Mouse (Mus musculus) kidney, adult 2 months (tissue): ENCODE data around the gene Dusp7. TPM values are rescaled to one million over a fixed set of nuclear protein-coding genes. Genes with fewer than 3 reads are reported as not detected.

Experiments used
- DNase-seq: peaks from one replicate; pipeline ENCODE4 v3.0.0; 2021
- H3K27ac ChIP-seq: fragments of 200-500 bp; 2 replicates; pipeline ENCODE4 v1.5.1; 2012; ENCODE audit warnings: low read depth, low read length, control low read depth, inconsistent platforms; ENCODE audit not compliant: insufficient read depth
- H3K27me3 ChIP-seq: fragments of 200-500 bp; replicated peaks from 2 replicates; pipeline ENCODE4 v1.6.1; 2012; ENCODE audit warnings: mild to moderate bottlenecking, moderate library complexity, low read length, inconsistent platforms; ENCODE audit not compliant: control insufficient read depth, insufficient read depth
- H3K36me3 ChIP-seq: fragments of 200-500 bp; 2 replicates; pipeline ENCODE4 v1.6.1; 2012; ENCODE audit warnings: mild to moderate bottlenecking, moderate library complexity, low read length, inconsistent platforms; ENCODE audit not compliant: control insufficient read depth, insufficient read depth
- H3K4me1 ChIP-seq: fragments of 200-500 bp; 2 replicates; pipeline ENCODE4 v1.6.1; 2011; ENCODE audit warnings: low read length; ENCODE audit not compliant: control insufficient read depth, insufficient read depth
- H3K4me3 ChIP-seq: fragments of 200-500 bp; 2 replicates; pipeline ENCODE4 v1.5.1; 2011; ENCODE audit warnings: mild to moderate bottlenecking, low read depth, low read length, control low read depth; ENCODE audit not compliant: insufficient read depth
- CTCF ChIP-seq: fragments of 200-500 bp; conservative IDR thresholded peaks from 2 replicates; pipeline ENCODE4 v1.5.1; 2011; ENCODE audit warnings: low read depth, mild to moderate bottlenecking, control low read depth, low read length, moderate library complexity, mixed read lengths; ENCODE audit not compliant: insufficient read depth, insufficient read length
- POLR2A ChIP-seq: fragments of 200-500 bp; IDR thresholded peaks from one replicate; pipeline ENCODE4 v1.6.1; 2011; ENCODE audit warnings: low read depth, low read length, control low read depth
- WGBS: fragments of 180-500 bp; shearing (Covaris S2); methylation state at CpG from one replicate; pipeline ENCODE4 v1.1.7; 2018; 5-methylcytosine and 5-hydroxymethylcytosine counted together
- polyA plus RNA-seq: library from polyadenylated mRNA; depleted of rRNA; stranded (reverse); fragments of >200 nt; gene quantifications from 2 replicates; pipeline ENCODE4 v1.2.3, GENCODE M21; 2012

The Dusp7 gene
- polyA plus RNA-seq, 1 experiment: 38.8 TPM

- Histone ChIP-seq H3K36me3 (no peaks in the 10 kb centered on the region), H3K27me3 (no peaks in the 10 kb centered on the region), H3K4me3 (no peak overlapping the region), H3K27ac (no peak overlapping the region), H3K4me1 (no peaks in the 10 kb centered on the region)
- no peak for TF ChIP-seq POLR2A
- peak; percentile 35; the same call in 1 of the 2 replicates for TF ChIP-seq CTCF
- peak; percentile 36 for DNase-seq
- 52% methylated on average over 6 of the region's 6 CpGs for WGBS
These were observed 17.3 kb upstream of the Dusp7 start for GRCm38 (mm10) chr9:106351178-106351577.

- 34% methylated on average over 6 of the region's 6 CpGs for WGBS
- Histone ChIP-seq H3K36me3 (no peaks in the 10 kb centered on the region), H3K4me1 (no peaks in the 10 kb centered on the region), H3K27ac (no peak overlapping the region), H3K4me3 (no peak overlapping the region), H3K27me3 (no peaks in the 10 kb centered on the region)
- TF ChIP-seq POLR2A: no peak
- TF ChIP-seq CTCF: no peak
- DNase-seq: no peak
These were observed 14.7 kb upstream of the Dusp7 start for GRCm38 (mm10) chr9:106353779-106354178.

GRCm38 (mm10) chr9:106354810-106355209 lies 13.6 kb upstream of the Dusp7 start:
- no peaks in the 10 kb centered on the region for H3K27me3 ChIP-seq
- TF ChIP-seq CTCF (no peak), POLR2A (no peak)
- no peak overlapping the region for H3K4me3 ChIP-seq

GRCm38 (mm10) chr9:106355217-106355974 lies 13.0 kb upstream of the Dusp7 start:
- no peak overlapping the region for H3K27ac ChIP-seq
- no peak overlapping the region for H3K4me3 ChIP-seq
- no peaks in the 10 kb centered on the region for H3K27me3 ChIP-seq
- no peak for DNase-seq
- WGBS: 84% methylated on average over 10 of the region's 10 CpGs
- H3K4me1 ChIP-seq: no peaks in the 10 kb centered on the region
- no peak for TF ChIP-seq POLR2A
- H3K36me3 ChIP-seq: no peaks in the 10 kb centered on the region

More at GRCm38 (mm10) chr9:106354810-106355209, 13.6 kb upstream of the Dusp7 start:
- Histone ChIP-seq H3K4me1 (no peaks in the 10 kb centered on the region), H3K27ac (no peak overlapping the region), H3K36me3 (no peaks in the 10 kb centered on the region)
- no peak for DNase-seq
- 91% methylated on average over 6 of the region's 6 CpGs for WGBS

GRCm38 (mm10) chr9:106355975-106356286 lies 12.5 kb upstream of the Dusp7 start:
- no peak overlapping the region for H3K4me3 ChIP-seq
- DNase-seq: no peak
- no peak overlapping the region for H3K27ac ChIP-seq
- H3K36me3 ChIP-seq: no peaks in the 10 kb centered on the region
- no peaks in the 10 kb centered on the region for H3K4me1 ChIP-seq
- no peaks in the 10 kb centered on the region for H3K27me3 ChIP-seq
- TF ChIP-seq CTCF: no peak
- no peak for TF ChIP-seq POLR2A

GRCm38 (mm10) chr9:106356323-106356844 lies 12.0 kb upstream of the Dusp7 start:
- Histone ChIP-seq H3K27me3 (no peaks in the 10 kb centered on the region), H3K4me3 (no peak overlapping the region), H3K36me3 (no peaks in the 10 kb centered on the region), H3K4me1 (no peaks in the 10 kb centered on the region), H3K27ac (no peak overlapping the region)
- 71% methylated on average over 10 of the region's 10 CpGs for WGBS
- peak; percentile 50 for DNase-seq
- TF ChIP-seq CTCF (no peak), POLR2A (no peak)

- TF ChIP-seq CTCF: no peak
- 83% methylated on average over 3 of the region's 3 CpGs for WGBS
- no peak overlapping the region for H3K27ac ChIP-seq
- no peaks in the 10 kb centered on the region for H3K4me1 ChIP-seq
- no peaks in the 10 kb centered on the region for H3K36me3 ChIP-seq
- DNase-seq: no peak
- H3K4me3 ChIP-seq: no peak overlapping the region
- H3K27me3 ChIP-seq: no peaks in the 10 kb centered on the region
These were observed 11.3 kb upstream of the Dusp7 start for GRCm38 (mm10) chr9:106357167-106357566.
